Mouse (Mus musculus) erythroid progenitor cell, adult 5-6 weeks (primary cell): ENCODE measurements around the gene Actr2. TPM values are rescaled to one million over a fixed set of nuclear protein-coding genes. Genes with fewer than 3 reads are reported as not detected.
"Not testable (repeated sequence)": the region's sequence is repeated elsewhere in the genome, so short reads cannot be mapped to it uniquely, and the experiment has no call there.

Experiments
- ATAC-seq: replicated peaks from 2 replicates; pipeline ENCODE4 v1.8.0; 2016; ENCODE audit warnings: moderate number of reproducible peaks, mild to moderate bottlenecking, moderate TSS enrichment, inconsistent platforms; ENCODE audit not compliant: poor library complexity, low FRiP score, severe bottlenecking
- total RNA-seq, 2 experiments: library from RNA; stranded (forward) in 1 of 2; stranded (reverse) in 1 of 2; fragments of 150-400 nt in 1 of 2; fragments of 186-747, 209-891 nt in 1 of 2; gene quantifications; 2 replicates each; pipeline versions ENCODE4 v1.2.3 to v1.2.4; 2015 to 2017; ENCODE audit warnings: low replicate concordance in 2 of 2

The Actr2 gene
- total RNA-seq (2015; ENCODE audit: low replicate concordance) (81.1 and 109 TPM in 2 replicates), total RNA-seq (2017; ENCODE audit: low replicate concordance) (74.9 and 102 TPM in 2 replicates)

GRCm38 (mm10) chr11:20112741-20113480 lies at the start of gene Actr2:
Gene Actr2 (minus strand): TSS chr11:20112913.
- peak; percentile 97 for ATAC-seq

GRCm38 (mm10) chr11:20158879-20159278 lies 46.2 kb upstream of the Actr2 start:
- no peak for ATAC-seq

GRCm38 (mm10) chr11:20153542-20153941 lies 40.8 kb upstream of the Actr2 start:
- ATAC-seq = not testable (repeated sequence)

GRCm38 (mm10) chr11:20152107-20152901 lies 39.6 kb upstream of the Actr2 start:
- no peak for ATAC-seq

- no peak for ATAC-seq
Observed at GRCm38 (mm10) chr11:20151290-20151689, 38.6 kb upstream of the Actr2 start.

GRCm38 (mm10) chr11:20149936-20150335 lies 37.2 kb upstream of the Actr2 start:
- no peak for ATAC-seq

- no peak for ATAC-seq
Observed at GRCm38 (mm10) chr11:20145383-20145782, 32.7 kb upstream of the Actr2 start.

- no peak for ATAC-seq
Observed at GRCm38 (mm10) chr11:20144536-20145263, 32.0 kb upstream of the Actr2 start.

GRCm38 (mm10) chr11:20143687-20144086 lies 31.0 kb upstream of the Actr2 start:
- not testable (repeated sequence) for ATAC-seq

- no peak for ATAC-seq
Observed at GRCm38 (mm10) chr11:20142516-20142915, 29.8 kb upstream of the Actr2 start.

GRCm38 (mm10) chr11:20140286-20140685 lies 27.6 kb upstream of the Actr2 start:
- no peak for ATAC-seq

- no peak for ATAC-seq
Observed at GRCm38 (mm10) chr11:20139711-20140110, 27.0 kb upstream of the Actr2 start.

- no peak for ATAC-seq
Observed at GRCm38 (mm10) chr11:20138498-20139208, 25.9 kb upstream of the Actr2 start.

GRCm38 (mm10) chr11:20137872-20138271 lies 25.2 kb upstream of the Actr2 start:
- no peak for ATAC-seq

- no peak for ATAC-seq
Observed at GRCm38 (mm10) chr11:20136314-20136713, 23.6 kb upstream of the Actr2 start.

GRCm38 (mm10) chr11:20134869-20135268 lies 22.2 kb upstream of the Actr2 start:
- ATAC-seq = not testable (repeated sequence)

GRCm38 (mm10) chr11:20133721-20134120 lies 21.0 kb upstream of the Actr2 start:
- no peak for ATAC-seq

GRCm38 (mm10) chr11:20132955-20133562 lies 20.3 kb upstream of the Actr2 start:
- peak; percentile 91 for ATAC-seq
